Mouse (Mus musculus) myocyte (in vitro differentiated cells): ENCODE data around the gene Ugt1a6b. TPM values are rescaled to one million over a fixed set of nuclear protein-coding genes. Genes with fewer than 3 reads are reported as not detected.

Experiments
- H3K27me3 ChIP-seq: one replicate; pipeline ENCODE4 v1.6.1; 2011; ENCODE audit not compliant: control insufficient read depth, insufficient read depth, insufficient read length
- H3K36me3 ChIP-seq: one replicate; pipeline ENCODE4 v1.6.1; 2011; ENCODE audit not compliant: control insufficient read depth, insufficient read depth
- H3K4me2 ChIP-seq: one replicate; pipeline ENCODE4 v1.6.1; 2011; ENCODE audit warnings: low read depth, control low read depth
- H3K4me3 ChIP-seq: one replicate; pipeline ENCODE4 v1.5.1; 2011; ENCODE audit warnings: mild to moderate bottlenecking, control low read depth, moderate library complexity
- H3K79me2 ChIP-seq: one replicate; pipeline ENCODE4 v1.6.1; 2011; ENCODE audit not compliant: control insufficient read depth, insufficient read depth
- H3ac ChIP-seq: one replicate; pipeline ENCODE4 v1.6.1; 2011; ENCODE audit not compliant: control insufficient read depth, insufficient read length
- CEBPB ChIP-seq: IDR thresholded peaks from 2 replicates; pipeline ENCODE4 v1.6.1; 2011; ENCODE audit warnings: mild to moderate bottlenecking, moderate library complexity; ENCODE audit not compliant: poor library complexity, insufficient read depth, severe bottlenecking
- E2F4 ChIP-seq: IDR thresholded peaks from one replicate; pipeline ENCODE4 v1.6.1; 2011; ENCODE audit warnings: mild to moderate bottlenecking, control low read depth, moderate library complexity; ENCODE audit not compliant: insufficient read depth
- MAX ChIP-seq: IDR thresholded peaks from one replicate; pipeline ENCODE4 v1.6.1; 2011; ENCODE audit warnings: low read depth, mild to moderate bottlenecking, control low read depth
- MYOD1 ChIP-seq, 3 experiments: IDR thresholded peaks; one replicate each; pipeline ENCODE4 v1.6.1; 2011; ENCODE audit warnings: control low read depth in 2 of 3, low read depth in 2 of 3, mild to moderate bottlenecking in 2 of 3, moderate library complexity in 1 of 3; ENCODE audit not compliant: insufficient read length in 2 of 3, control insufficient read depth in 1 of 3
- MYOG ChIP-seq, 3 experiments: IDR thresholded peaks; one replicate each; pipeline ENCODE4 v1.6.1; 2011; ENCODE audit warnings: control low read depth in 2 of 3, low read depth in 2 of 3, mild to moderate bottlenecking in 2 of 3; ENCODE audit not compliant: insufficient read length in 2 of 3, control insufficient read depth in 1 of 3, insufficient read depth in 1 of 3
- POLR2A ChIP-seq: IDR thresholded peaks from one replicate; pipeline ENCODE4 v1.6.1; 2011; ENCODE audit warnings: low read depth, mild to moderate bottlenecking, control low read depth, moderate library complexity; ENCODE audit not compliant: insufficient read length
- POLR2AphosphoS2 ChIP-seq: IDR thresholded peaks from one replicate; pipeline ENCODE4 v1.6.1; 2011; ENCODE audit warnings: low read depth, control low read depth; ENCODE audit not compliant: insufficient read length
- REST ChIP-seq: IDR thresholded peaks from one replicate; pipeline ENCODE4 v1.6.1; 2011; ENCODE audit warnings: mild to moderate bottlenecking, control low read depth, moderate library complexity; ENCODE audit not compliant: insufficient read depth, insufficient read length
- SRF ChIP-seq: IDR thresholded peaks from one replicate; pipeline ENCODE4 v1.6.1; 2011; ENCODE audit warnings: low read depth; ENCODE audit not compliant: control insufficient read depth, insufficient read length
- TCF12 ChIP-seq: IDR thresholded peaks from one replicate; pipeline ENCODE4 v1.6.1; 2011; ENCODE audit warnings: mild to moderate bottlenecking, control low read depth; ENCODE audit not compliant: poor library complexity, insufficient read depth, severe bottlenecking
- TCF3 ChIP-seq: IDR thresholded peaks from one replicate; pipeline ENCODE4 v1.6.1; 2011; ENCODE audit warnings: low read depth, control low read depth; ENCODE audit not compliant: insufficient read length
- USF1 ChIP-seq: IDR thresholded peaks from one replicate; pipeline ENCODE4 v1.6.1; 2011; ENCODE audit warnings: low read depth, mild to moderate bottlenecking, control low read depth, moderate library complexity
- polyA plus RNA-seq: library from polyadenylated mRNA; unstranded; fragments of >200 nt; fragmentation: generic; extraction: Trizol; gene quantifications from one replicate; pipeline ENCODE4 v1.2.1, GENCODE M21; 2012; ENCODE audit warnings: missing spikeins

Ugt1a6b gene
- polyA plus RNA-seq, 1 experiment, result 0.04 TPM

DNA sequence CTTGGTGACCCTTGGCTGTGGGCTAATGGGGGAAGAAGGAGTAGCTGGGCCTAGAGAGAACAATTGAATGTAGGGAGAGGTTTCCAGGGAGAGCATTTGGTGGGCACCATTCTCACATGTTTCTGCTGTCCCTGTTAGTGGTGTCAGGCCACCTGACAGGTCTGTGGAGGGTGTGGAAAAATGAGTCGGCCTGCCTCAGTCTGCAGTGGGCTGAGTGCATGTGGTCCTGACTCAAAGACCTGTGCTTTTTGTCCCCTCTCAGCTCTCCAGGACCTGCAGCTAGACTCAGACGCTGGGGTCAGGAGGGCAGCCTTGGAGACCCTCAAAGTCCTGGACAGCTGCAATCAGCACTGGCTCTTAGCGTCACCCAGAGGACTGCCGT lies 156.6 kb downstream of the Ugt1a6b start:
- Histone ChIP-seq H3K4me3 (no peak overlapping the region), H3ac (no peak overlapping the region), H3K36me3 (peaks cover 15% of the 10 kb centered on the region), H3K4me2 (no peak overlapping the region), H3K79me2 (no peaks in the 10 kb centered on the region), H3K27me3 (no peaks in the 10 kb centered on the region)
- no peak for TF ChIP-seq MYOG (IDR thresholded peaks at IDR 0.05; ENCODE audit: control insufficient read depth in 1 of 3, insufficient read depth in 1 of 3, insufficient read length in 2 of 3, low read depth in 2 of 3)
- no peak for TF ChIP-seq CEBPB
- TF ChIP-seq MAX, result no peak
- TF ChIP-seq MYOD1 (IDR thresholded peaks at IDR 0.05; ENCODE audit: control insufficient read depth in 1 of 3, insufficient read length in 2 of 3, low read depth in 2 of 3), result no peak
- no peak for TF ChIP-seq SRF
- TF ChIP-seq REST, result no peak
- no peak for TF ChIP-seq POLR2AphosphoS2
- no peak for TF ChIP-seq POLR2A
- no peak for TF ChIP-seq USF1
- TF ChIP-seq E2F4, result no peak
- TF ChIP-seq TCF12, result no peak
- TF ChIP-seq TCF3, result no peak

DNA sequence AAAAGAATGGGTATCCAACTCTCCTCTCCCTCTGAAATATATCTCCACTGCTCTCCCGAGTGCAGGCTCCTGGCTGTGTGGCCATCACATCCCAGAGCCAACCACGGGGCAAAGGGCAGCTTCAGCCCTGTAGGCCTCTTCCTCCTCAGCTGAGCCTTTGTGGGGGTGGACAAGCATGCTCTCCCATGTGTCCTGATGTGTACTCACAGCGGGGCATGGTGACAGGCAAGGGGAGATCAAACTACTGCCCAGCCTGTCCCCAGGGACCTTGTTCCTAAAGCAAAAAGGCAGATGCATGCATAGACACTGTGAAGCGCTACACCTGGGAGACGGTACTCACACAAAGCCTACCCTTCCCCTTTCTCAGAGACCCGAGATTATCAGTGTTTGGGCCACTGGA lies 157.1 kb downstream of the Ugt1a6b start:
- no peak overlapping the region for H3K4me3 ChIP-seq
- H3K36me3 ChIP-seq, result peaks cover 20% of the 10 kb centered on the region
- no peak overlapping the region for H3ac ChIP-seq
- H3K27me3 ChIP-seq, result no peaks in the 10 kb centered on the region
- H3K79me2 ChIP-seq, result no peaks in the 10 kb centered on the region
- no peak overlapping the region for H3K4me2 ChIP-seq
- TF ChIP-seq REST (no peak), TCF3 (no peak), MYOD1 (IDR thresholded peaks at IDR 0.05; ENCODE audit: control insufficient read depth in 1 of 3, insufficient read length in 2 of 3, low read depth in 2 of 3) (no peak), MAX (no peak), MYOG (IDR thresholded peaks at IDR 0.05; ENCODE audit: control insufficient read depth in 1 of 3, insufficient read depth in 1 of 3, insufficient read length in 2 of 3, low read depth in 2 of 3) (no peak), CEBPB (no peak), USF1 (no peak), TCF12 (no peak), SRF (no peak), POLR2AphosphoS2 (no peak), POLR2A (no peak), E2F4 (no peak)

- Histone ChIP-seq H3K4me2 (no peak overlapping the region), H3ac (no peak overlapping the region), H3K36me3 (peaks cover 27% of the 10 kb centered on the region), H3K27me3 (no peaks in the 10 kb centered on the region), H3K79me2 (no peaks in the 10 kb centered on the region), H3K4me3 (no peak overlapping the region)
- TF ChIP-seq REST (no peak), POLR2A (no peak), CEBPB (no peak), TCF3 (no peak), MYOD1 (IDR thresholded peaks at IDR 0.05; ENCODE audit: control insufficient read depth in 1 of 3, insufficient read length in 2 of 3, low read depth in 2 of 3) (no peak), POLR2AphosphoS2 (no peak), TCF12 (no peak), E2F4 (no peak), MAX (no peak), USF1 (no peak), MYOG (IDR thresholded peaks at IDR 0.05; ENCODE audit: control insufficient read depth in 1 of 3, insufficient read depth in 1 of 3, insufficient read length in 2 of 3, low read depth in 2 of 3) (no peak), SRF (no peak)
These were observed 157.7 kb downstream of the Ugt1a6b start for GRCm38 (mm10) chr1:88260604-88261377.

DNA sequence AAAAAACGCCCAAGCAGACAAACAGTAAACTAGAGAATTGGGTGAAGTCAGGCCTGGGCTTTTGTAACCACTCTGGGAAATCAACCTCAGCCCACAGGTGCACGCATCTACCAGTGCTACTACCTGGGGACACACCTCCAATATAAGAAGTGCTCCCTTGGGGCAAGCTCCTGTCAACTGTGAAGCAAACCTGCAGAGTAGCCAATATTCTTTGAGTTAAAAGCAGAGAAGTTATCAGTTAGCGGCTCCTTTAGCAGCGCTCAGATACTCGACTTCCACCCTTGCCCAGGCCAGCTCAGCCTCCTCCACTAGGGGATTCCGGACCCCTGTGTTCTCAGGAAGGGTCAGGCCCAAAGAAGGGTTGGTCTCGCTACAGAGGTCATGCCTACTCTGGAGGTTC lies 158.7 kb downstream of the Ugt1a6b start:
- Histone ChIP-seq H3ac (no peak overlapping the region), H3K27me3 (no peaks in the 10 kb centered on the region), H3K4me3 (no peak overlapping the region), H3K4me2 (peak overlapping the region; percentile 37), H3K79me2 (no peaks in the 10 kb centered on the region), H3K36me3 (peaks cover 36% of the 10 kb centered on the region)
- no peak for TF ChIP-seq CEBPB

DNA sequence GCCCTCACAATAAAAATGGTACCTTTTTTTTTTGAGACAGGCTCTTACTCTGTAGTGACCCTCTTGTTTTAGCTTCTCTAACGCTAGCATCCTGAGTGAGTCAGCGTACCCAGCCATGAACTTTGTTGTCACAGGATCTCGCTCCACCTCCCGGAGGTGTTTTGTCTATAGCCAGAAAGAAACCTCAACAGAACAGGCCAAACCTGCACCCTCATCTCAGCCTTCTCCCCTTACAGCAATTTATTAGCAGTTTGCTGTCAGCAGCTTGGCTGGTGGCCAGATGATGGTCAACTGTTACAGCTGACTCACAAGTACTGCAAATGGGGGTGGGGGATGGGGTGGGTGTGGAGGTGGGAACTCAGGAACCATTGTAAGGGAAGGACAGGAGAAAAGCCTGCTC lies 159.2 kb downstream of the Ugt1a6b start:
- Histone ChIP-seq H3K36me3 (peaks cover 41% of the 10 kb centered on the region), H3ac (no peak overlapping the region)
- TF ChIP-seq MAX (no peak), MYOG (IDR thresholded peaks at IDR 0.05; ENCODE audit: control insufficient read depth in 1 of 3, insufficient read depth in 1 of 3, insufficient read length in 2 of 3, low read depth in 2 of 3) (no peak), TCF12 (peak; percentile 27)

More for the DNA sequence above, 159.2 kb downstream of the Ugt1a6b start:
- no peaks in the 10 kb centered on the region for H3K79me2 ChIP-seq
- no peaks in the 10 kb centered on the region for H3K27me3 ChIP-seq
- peak overlapping the region; percentile 37 for H3K4me2 ChIP-seq
- no peak overlapping the region for H3K4me3 ChIP-seq
